Mouse (Mus musculus): ENCODE results near the gene Bcl2l1. TPM values are rescaled to one million over a fixed set of nuclear protein-coding genes. Genes with fewer than 3 reads are reported as not detected.

The Bcl2l1 gene
- polyA plus RNA-seq, 1 experiment = 42.2 TPM

GRCm38 (mm10) chr2:152824438-152825167, 6.9 kb downstream of the Bcl2l1 start:
- DNase-seq (ENCODE audit: low read depth) = no peak

GRCm38 (mm10) chr2:152823770-152824169, 7.8 kb downstream of the Bcl2l1 start:
- DNase-seq (ENCODE audit: low read depth) = no peak

DNA sequence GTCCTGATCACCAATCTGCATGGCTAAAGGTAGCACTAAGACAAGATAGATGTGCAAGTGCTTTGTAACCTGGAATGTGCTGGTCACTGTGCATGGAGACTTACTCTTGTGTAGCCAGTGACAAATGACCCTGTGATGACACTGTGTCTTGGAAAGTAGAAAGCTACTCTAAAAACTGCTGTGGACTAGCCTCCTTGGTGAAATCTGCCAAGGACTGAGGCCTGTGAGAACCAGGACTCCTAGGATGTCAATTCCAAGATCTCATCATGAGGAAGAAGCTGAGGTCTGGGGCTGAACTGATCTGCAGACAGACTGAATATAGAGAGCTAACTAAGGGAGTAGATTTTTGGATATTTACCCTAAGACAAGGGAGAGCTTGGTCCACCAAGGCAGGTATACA, 10.0 kb downstream of the Bcl2l1 start:
- no peak for DNase-seq (ENCODE audit: low read depth)

- DNase-seq (ENCODE audit: low read depth) = no peak
Observed at GRCm38 (mm10) chr2:152821023-152821422, 10.5 kb downstream of the Bcl2l1 start.

DNA sequence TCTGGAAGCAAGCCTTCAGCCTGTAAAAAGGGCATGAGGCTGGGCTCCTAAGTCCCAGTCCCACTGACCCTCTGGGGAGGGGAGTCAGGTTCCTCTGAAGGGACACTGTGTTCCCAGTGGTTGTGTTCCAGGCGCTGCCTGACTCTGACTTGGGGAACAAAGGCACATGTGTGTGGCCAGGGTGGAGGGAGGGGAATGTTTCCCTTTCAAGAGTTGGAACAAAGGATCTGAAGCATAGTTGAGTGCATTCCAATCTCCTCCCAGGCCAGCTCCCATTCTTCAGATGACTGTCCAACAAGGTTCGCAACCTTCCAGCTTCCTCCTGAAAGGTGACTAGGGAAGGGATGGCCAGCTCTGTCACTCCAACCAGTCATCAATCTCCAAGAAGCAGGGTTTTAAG, 11.2 kb downstream of the Bcl2l1 start:
- no peak for DNase-seq (ENCODE audit: low read depth)

GRCm38 (mm10) chr2:152819926-152820325, 11.6 kb downstream of the Bcl2l1 start:
- no peak for DNase-seq (ENCODE audit: low read depth)

- DNase-seq (ENCODE audit: low read depth) = no peak
Observed at GRCm38 (mm10) chr2:152819097-152819624, 12.4 kb downstream of the Bcl2l1 start.

- no peak for DNase-seq (ENCODE audit: low read depth)
Observed at GRCm38 (mm10) chr2:152818679-152819078, 12.8 kb downstream of the Bcl2l1 start.

- no peak for DNase-seq (ENCODE audit: low read depth)
Observed at GRCm38 (mm10) chr2:152817596-152818291, 13.8 kb downstream of the Bcl2l1 start.

DNA sequence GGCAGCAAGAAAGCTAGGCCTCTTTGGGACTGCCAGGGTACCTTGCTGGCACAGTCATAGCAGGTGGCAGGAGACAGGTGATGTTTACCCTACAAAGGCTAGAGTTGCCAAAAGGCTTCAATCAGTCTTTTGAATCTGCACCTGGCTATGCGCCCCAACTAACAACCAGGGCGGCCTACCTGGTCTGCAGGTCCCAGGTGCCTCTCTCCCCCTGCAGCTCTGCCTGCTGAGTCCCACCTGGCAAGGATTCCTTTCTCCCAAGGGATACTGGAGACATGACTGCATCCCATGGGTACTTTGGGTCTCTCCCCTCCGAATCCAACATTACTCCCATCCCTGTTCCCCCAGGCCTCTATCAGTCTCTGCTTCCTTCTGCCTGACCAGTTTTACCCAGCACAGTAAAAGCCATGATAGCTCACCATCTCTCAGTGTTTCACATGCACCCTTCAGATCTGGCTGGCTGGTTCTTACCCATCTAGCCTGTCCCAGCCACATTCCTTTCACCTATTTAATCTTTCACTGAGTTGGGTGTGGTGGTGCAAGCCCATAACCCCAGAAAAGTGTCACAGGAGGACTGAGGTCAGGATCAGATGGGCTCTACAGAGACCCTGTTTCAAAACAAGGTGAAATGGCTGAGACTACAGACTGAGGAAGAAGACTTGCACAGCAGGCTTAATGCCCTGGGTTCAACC, 14.7 kb downstream of the Bcl2l1 start:
- no peak for DNase-seq (ENCODE audit: low read depth)

GRCm38 (mm10) chr2:152815879-152816656, 15.5 kb downstream of the Bcl2l1 start:
- no peak for DNase-seq (ENCODE audit: low read depth)

GRCm38 (mm10) chr2:152814213-152814874, 17.2 kb downstream of the Bcl2l1 start:
- no peak for DNase-seq (ENCODE audit: low read depth)

- no peak for DNase-seq (ENCODE audit: low read depth)
Observed at GRCm38 (mm10) chr2:152813232-152813631, 18.3 kb downstream of the Bcl2l1 start.

- DNase-seq (ENCODE audit: low read depth) = no peak
Observed at GRCm38 (mm10) chr2:152811336-152812165, 20.0 kb downstream of the Bcl2l1 start.

DNA sequence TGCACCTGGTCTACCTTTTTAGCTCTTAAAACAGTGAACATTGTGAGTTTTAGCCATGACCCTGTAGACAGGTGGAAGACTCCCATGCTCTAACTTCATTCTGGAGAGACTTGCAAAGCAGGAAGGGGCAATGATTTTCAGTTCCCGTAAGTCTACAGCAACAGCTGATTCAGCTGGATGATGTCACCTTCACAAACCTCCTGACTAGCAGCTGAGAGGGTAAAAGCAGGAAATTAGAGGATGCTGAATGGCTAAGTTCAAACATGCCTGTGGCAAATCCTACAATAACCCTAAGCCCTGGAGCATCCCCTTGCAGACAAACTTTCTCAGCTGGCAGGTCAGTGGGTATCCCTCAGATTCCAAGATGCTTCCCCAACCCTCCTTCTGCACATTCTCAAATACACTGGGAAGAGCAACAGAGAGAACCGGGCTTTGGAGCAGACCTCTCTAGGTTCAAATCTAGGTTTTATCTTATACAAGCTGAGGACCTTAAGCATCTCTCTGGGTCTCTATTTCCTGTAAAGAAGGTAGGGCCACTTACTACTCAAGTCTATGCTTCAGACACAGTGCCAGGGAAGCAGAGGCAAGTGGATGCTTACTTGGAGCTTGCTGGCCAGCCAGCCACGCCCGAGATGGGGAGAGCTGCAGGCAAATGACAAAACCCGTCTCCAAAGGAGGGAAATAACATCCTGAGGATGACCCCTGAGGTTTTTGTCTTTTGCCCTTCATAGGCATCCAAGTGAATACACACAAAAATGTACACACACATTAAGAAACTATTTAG, 21.2 kb downstream of the Bcl2l1 start:
- no peak for DNase-seq (ENCODE audit: low read depth)

- DNase-seq (ENCODE audit: low read depth) = no peak
Observed at GRCm38 (mm10) chr2:152808178-152808577, 23.4 kb downstream of the Bcl2l1 start.

- DNase-seq (ENCODE audit: low read depth) = no peak
Observed at GRCm38 (mm10) chr2:152806037-152806436, 25.5 kb downstream of the Bcl2l1 start.

GRCm38 (mm10) chr2:152805111-152805490, 26.4 kb downstream of the Bcl2l1 start:
- no peak for DNase-seq (ENCODE audit: low read depth)

GRCm38 (mm10) chr2:152804408-152805110, 27.0 kb downstream of the Bcl2l1 start:
- no peak for DNase-seq (ENCODE audit: low read depth)
